Comparison of ENCODE assay signal across 9 mouse cellular contexts in the genomic region with DNA sequence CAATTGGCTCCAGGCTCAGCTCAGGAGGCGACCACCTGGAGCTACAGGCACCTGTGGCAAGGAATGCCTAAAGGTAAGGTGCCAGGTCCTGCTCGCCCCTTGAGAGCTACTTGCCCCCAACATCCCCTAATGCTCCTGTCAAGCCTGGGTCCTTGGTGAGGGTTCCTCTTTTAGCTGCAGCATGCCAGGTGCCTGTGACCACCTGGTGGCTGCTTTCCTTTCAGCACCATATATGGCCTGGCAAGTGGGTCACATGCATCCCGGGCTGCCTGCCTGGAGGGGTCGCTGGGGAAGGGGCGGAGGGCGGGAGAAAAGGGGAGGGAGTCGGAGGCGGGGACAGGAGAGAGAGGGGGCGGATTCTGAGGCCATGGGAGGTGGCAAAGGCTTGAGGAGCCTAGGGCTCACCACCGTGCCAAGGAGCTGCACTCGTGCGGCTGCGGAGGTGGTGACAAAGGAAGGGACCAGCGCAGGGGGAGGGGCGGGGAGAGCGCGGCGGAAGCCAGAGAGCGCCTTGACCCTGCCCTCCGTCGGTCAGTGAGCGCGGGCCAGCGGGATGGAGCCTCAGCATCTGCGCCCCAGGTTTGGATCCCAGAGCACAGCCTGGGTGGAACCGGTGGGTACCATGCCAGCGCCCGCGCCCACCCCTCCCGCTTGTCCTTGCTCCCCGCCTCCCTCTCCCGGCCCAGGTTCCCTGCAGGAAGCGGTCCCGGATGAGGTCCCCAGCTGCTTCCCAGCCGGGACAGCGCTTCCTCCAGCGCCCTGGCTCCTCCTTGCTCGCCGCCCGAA. TPM values are rescaled to one million over a fixed set of nuclear protein-coding genes. Genes with fewer than 3 reads are reported as not detected.
DNase-seq lines count a peak whose midpoint lies in the region; ATAC-seq and TF ChIP-seq lines count a peak whose summit lies in the region.
"Not testable (repeated sequence)": the region's sequence is repeated elsewhere in the genome, so short reads cannot be mapped to it uniquely, and the experiment has no call there.
"Had no signal": no experiment of that assay in that cellular context is flagged by ENCODE, and none has a peak within 500 bp of the region (broad histone marks: within the 10 kb centered on the region; RNA-seq: fewer than 3 reads in every experiment).

Gene Gm2897 (plus strand): TSS at position 559 of the 786 bp plus-strand sequence.

- H3K4me3 ChIP-seq in forebrain, embryonic 16.5 days (replicated peaks; ENCODE audit: low read length): peak within 1 kb of the TSS; percentile 54
- H3K4me3 ChIP-seq in kidney, embryonic 16.5 days (ENCODE audit: low read length): peak within 1 kb of the TSS; percentile 48
- H3K4me3 ChIP-seq in liver, adult 2 months (ENCODE audit: insufficient read depth, low read depth, low read length): peak within 1 kb of the TSS; percentile 55; the same call in 1 of the 2 replicates
- peak within 1 kb of the TSS; percentile 55 for H3K4me3 ChIP-seq in midbrain, embryonic 12.5 days
- peak within 1 kb of the TSS; percentile 51 for H3K4me3 ChIP-seq in small intestine, adult 2 months (ENCODE audit: low read depth, low read length)

- not testable (repeated sequence) for TF ChIP-seq POLR2A in liver, adult 2 months (IDR thresholded peaks at IDR 0.05; ENCODE audit: extremely low read depth, insufficient read depth, low read length); small intestine, adult 2 months (IDR thresholded peaks at IDR 0.05; ENCODE audit: low read depth, low read length)

- peak; percentile 77 for ATAC-seq in forebrain, embryonic 16.5 days
- ATAC-seq in kidney, embryonic 16.5 days (ENCODE audit: low FRiP score, low TSS enrichment): 0 out of 2 replicates have a peak, but pooled peaks have one; percentile 61
- peak; percentile 83; the same call in 1 of the 2 replicates for ATAC-seq in midbrain, embryonic 12.5 days (ENCODE audit: low FRiP score, low read depth)

- peak within 1 kb of the TSS; percentile 70 for H3K9ac ChIP-seq in forebrain, embryonic 16.5 days (replicated peaks; ENCODE audit: low read depth, low read length)
- H3K9ac ChIP-seq in kidney, embryonic 16.5 days (replicated peaks; ENCODE audit: low read length): 0 out of 2 replicates have a peak within 1 kb of the TSS, but pooled peaks have one; percentile 44
- H3K9ac ChIP-seq in liver, adult 2 months (ENCODE audit: low read depth, low read length): 0 out of 2 replicates have a peak within 1 kb of the TSS, but pooled peaks have one; percentile 56
- H3K9ac ChIP-seq in midbrain, embryonic 12.5 days (replicated peaks): peak within 1 kb of the TSS; percentile 62

- H3K79me2 ChIP-seq in liver, adult 2 months (ENCODE audit: control insufficient read depth, insufficient read depth, low read length): not testable (repeated sequence)

- whole genome bisulfite sequencing in forebrain, embryonic 16.5 days: 4% methylated on average over 21 of the region's 40 CpGs
- WGBS in kidney, embryonic 16.5 days: 4% methylated on average over 22 of the region's 40 CpGs
- 7% methylated on average over 36 of the region's 40 CpGs for WGBS in liver, adult 2 months
- WGBS in midbrain, embryonic 12.5 days: 3% methylated on average over 31 of the region's 40 CpGs
- WGBS in small intestine, adult 2 months: 3% methylated on average over 35 of the region's 40 CpGs

- not testable (repeated sequence) for H3K4me1 ChIP-seq in forebrain, embryonic 16.5 days (replicated peaks; ENCODE audit: control insufficient read depth, insufficient read depth, low read length); kidney, embryonic 16.5 days (ENCODE audit: insufficient read depth, low read length); liver, adult 2 months (ENCODE audit: control insufficient read depth, insufficient read depth, low read length); midbrain, embryonic 12.5 days; small intestine, adult 2 months (ENCODE audit: control insufficient read depth, insufficient read depth, insufficient read length, low read length)

- TF ChIP-seq CTCF in liver, adult 2 months (IDR thresholded peaks at IDR 0.05; ENCODE audit: low read depth, low read length); small intestine, adult 2 months (IDR thresholded peaks at IDR 0.05; ENCODE audit: extremely low read depth, insufficient read length, insufficient replicate concordance, low read depth, low read length): not testable (repeated sequence)

- peak within 1 kb of the TSS; percentile 63 for H3K4me2 ChIP-seq in forebrain, embryonic 16.5 days (ENCODE audit: low read length)
- H3K4me2 ChIP-seq in kidney, embryonic 16.5 days (replicated peaks; ENCODE audit: low read depth, low read length): peak within 1 kb of the TSS; percentile 66
- peak within 1 kb of the TSS; percentile 64 for H3K4me2 ChIP-seq in midbrain, embryonic 12.5 days (replicated peaks)

- intact Hi-C loops in heart, postnatal 14 days (cut with DNase I): not testable (repeated sequence)

- not testable (repeated sequence) for H3K36me3 ChIP-seq in forebrain, embryonic 16.5 days (ENCODE audit: control insufficient read depth, insufficient read depth); kidney, embryonic 16.5 days (ENCODE audit: insufficient read depth, low read length); liver, adult 2 months (ENCODE audit: control insufficient read depth, insufficient read depth, low read length); midbrain, embryonic 12.5 days; small intestine, adult 2 months (ENCODE audit: control insufficient read depth, insufficient read depth, low read length)

- H3K27me3 ChIP-seq in forebrain, embryonic 16.5 days (replicated peaks; ENCODE audit: control insufficient read depth, insufficient read depth, low read length); kidney, embryonic 16.5 days (ENCODE audit: insufficient read depth, low read length); liver, adult 2 months (ENCODE audit: control insufficient read depth, insufficient read depth, low read length); midbrain, embryonic 12.5 days; small intestine, adult 2 months (ENCODE audit: control insufficient read depth, insufficient read depth, low read length): not testable (repeated sequence)

- H3K27ac ChIP-seq in forebrain, embryonic 16.5 days (ENCODE audit: low read length); kidney, embryonic 16.5 days (ENCODE audit: low read length); liver, adult 2 months (replicated peaks; ENCODE audit: insufficient read depth, low read depth, low read length); midbrain, embryonic 12.5 days (replicated peaks); small intestine, adult 2 months (ENCODE audit: insufficient read depth, low read depth, low read length): not testable (repeated sequence)

- peak; percentile 19 for DNase-seq in R1 (ENCODE audit: low read depth, low spot score)
- peak; percentile 10 to 29 for DNase-seq in cerebellum, postnatal 36 days
- DNase-seq in heart, postnatal 14 days: peak; percentile 4 to 16
- not testable (repeated sequence) for DNase-seq in liver, adult 2 months (ENCODE audit: extremely low read depth, low read depth, low spot score)

- not testable (repeated sequence) for H3K9me3 ChIP-seq in forebrain, embryonic 16.5 days (ENCODE audit: control insufficient read depth, low read length); kidney, embryonic 16.5 days (ENCODE audit: low read length); midbrain, embryonic 12.5 days

RNA-seq across cellular contexts. Expression of gene Gm2897, which starts in this region (rescaled TPM):
- 8.8 and 11.5 TPM in 2 replicates for polyA plus RNA-seq in forebrain, embryonic 16.5 days (2015; fragmentation: Nextera tagmentation; extraction: Ambion mirVana)
- total RNA-seq in heart, postnatal 14 days (2021): under 1 TPM; 0.27 to 0.50 TPM
- polyA plus RNA-seq in kidney, embryonic 16.5 days (2015; fragmentation: Nextera tagmentation; extraction: Ambion mirVana): 1.5 TPM in 2 replicates
- 0.13 TPM in 1 of 2 replicates, not detected in the other for total RNA-seq in liver, adult 2 months (2014; rRNA removed)
- not detected in 2 replicates for polyA plus RNA-seq in liver, adult 2 months (2012; rRNA removed)
- polyA plus RNA-seq in midbrain, embryonic 12.5 days (2016; fragmentation: Nextera tagmentation; extraction: Ambion mirVana): 6.1 and 7.1 TPM in 2 replicates
- polyA plus RNA-seq in small intestine, adult 2 months (2012; rRNA removed): not detected in 2 replicates
- total RNA-seq: CH12.LX had no signal

Comparison
In these comparisons a context has a peak if more than half of its experiments do, and no peak if none do; other contexts are left out.
1. Peak in DNase-seq in heart, postnatal 14 days; RNA of the gene not detected or under 1 TPM.